Mouse (Mus musculus) testis, adult 2 months (tissue): ENCODE measurements around the gene Fank1. TPM values are rescaled to one million over a fixed set of nuclear protein-coding genes. Genes with fewer than 3 reads are reported as not detected.
A peak's percentile ranks its signal among the peaks of the same experiment; 100 is the strongest.

Source experiments
- H3K27ac ChIP-seq: fragments of 200-500 bp; 2 replicates; pipeline ENCODE4 v1.5.1; 2012; ENCODE audit warnings: low read depth, low read length; ENCODE audit not compliant: control insufficient read depth, insufficient read depth
- H3K27me3 ChIP-seq: fragments of 200-500 bp; 2 replicates; pipeline ENCODE4 v1.6.1; 2012; ENCODE audit warnings: mild to moderate bottlenecking, low read length, moderate library complexity; ENCODE audit not compliant: control insufficient read depth, insufficient read depth
- H3K36me3 ChIP-seq: fragments of 200-500 bp; 2 replicates; pipeline ENCODE4 v1.6.1; 2012; ENCODE audit warnings: mild to moderate bottlenecking, low read length; ENCODE audit not compliant: control insufficient read depth, insufficient read depth
- H3K4me1 ChIP-seq: fragments of 200-500 bp; 2 replicates; pipeline ENCODE4 v1.6.1; 2012; ENCODE audit warnings: low read length; ENCODE audit not compliant: control insufficient read depth, insufficient read depth
- H3K4me3 ChIP-seq: fragments of 200-500 bp; 2 replicates; pipeline ENCODE4 v1.5.1; 2012; ENCODE audit warnings: low read depth, mild to moderate bottlenecking, low read length, moderate library complexity, mixed read lengths; ENCODE audit not compliant: control insufficient read depth
- CTCF ChIP-seq: fragments of 200-500 bp; IDR thresholded peaks from 2 replicates; pipeline ENCODE4 v1.5.1; 2012; ENCODE audit warnings: low read depth, mild to moderate bottlenecking, inconsistent platforms, low read length, moderate library complexity; ENCODE audit not compliant: control insufficient read depth, insufficient read depth, insufficient replicate concordance
- POLR2A ChIP-seq: fragments of 200-500 bp; IDR thresholded peaks from 2 replicates; pipeline ENCODE4 v1.6.1; 2012; ENCODE audit warnings: low read depth, mild to moderate bottlenecking, inconsistent platforms, low read length, moderate library complexity; ENCODE audit not compliant: control insufficient read depth
- polyA plus RNA-seq: library from polyadenylated mRNA; depleted of rRNA; stranded (reverse); fragments of >200 nt; gene quantifications from 2 replicates; pipeline ENCODE4 v1.2.3, GENCODE M21; 2012

Fank1 gene
- polyA plus RNA-seq, 1 experiment = 217 TPM

DNA sequence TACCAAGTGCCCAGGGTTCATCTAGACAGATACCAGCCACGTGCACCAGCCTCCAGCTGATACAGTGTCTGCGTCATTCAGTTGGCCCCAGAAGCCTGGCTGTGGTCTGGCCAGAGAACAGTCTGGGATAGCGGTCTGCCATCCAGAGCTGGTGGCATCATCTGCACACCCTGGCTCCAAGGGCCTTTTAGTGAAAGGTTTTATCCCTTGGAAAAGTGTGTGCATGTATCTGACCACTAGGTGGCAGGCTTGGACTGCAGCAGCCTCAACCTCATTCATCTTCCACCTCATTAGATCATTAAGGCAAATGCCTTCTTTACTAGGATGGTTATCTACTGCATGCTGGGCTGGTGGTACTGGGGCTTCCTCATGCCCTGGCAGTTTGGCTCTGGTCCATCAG is 79.6 kb downstream of the Fank1 start:
- H3K27ac ChIP-seq = no peak overlapping the region
- H3K27me3 ChIP-seq = no peaks in the 10 kb centered on the region
- TF ChIP-seq POLR2A (no peak), CTCF (peak; percentile 50; the same call in 1 of the 2 replicates)
- H3K4me3 ChIP-seq = no peak overlapping the region
- H3K4me1 ChIP-seq = no peaks in the 10 kb centered on the region
- H3K36me3 ChIP-seq = no peaks in the 10 kb centered on the region

- Histone ChIP-seq H3K4me3 (no peak overlapping the region), H3K27ac (no peak overlapping the region), H3K27me3 (no peaks in the 10 kb centered on the region), H3K36me3 (no peaks in the 10 kb centered on the region), H3K4me1 (peaks cover 5% of the 10 kb centered on the region; the same call in 1 of the 2 replicates)
- TF ChIP-seq CTCF = no peak
- TF ChIP-seq POLR2A = no peak
Observed at GRCm38 (mm10) chr7:133858506-133858905, 81.8 kb downstream of the Fank1 start.

DNA sequence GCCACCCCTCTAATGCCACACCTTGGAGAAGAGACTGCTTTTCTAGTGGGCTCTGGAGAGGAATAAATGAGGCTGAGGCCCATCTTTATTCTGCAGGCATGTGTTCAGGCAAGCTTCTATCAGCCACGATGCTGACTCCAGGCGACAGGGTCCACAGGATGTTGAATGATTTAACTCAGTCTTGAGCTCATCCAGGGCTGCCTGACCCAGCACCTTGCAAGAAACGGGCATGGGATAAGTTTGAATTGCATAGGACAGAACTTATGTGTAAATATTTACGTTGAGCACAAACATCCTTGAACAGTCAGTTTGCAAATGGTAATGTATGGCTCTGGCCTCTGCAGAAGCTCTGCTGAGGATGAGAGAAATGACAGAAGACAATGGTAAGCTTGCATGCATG is 82.9 kb downstream of the Fank1 start:
- Histone ChIP-seq H3K27ac (no peak overlapping the region), H3K4me3 (no peak overlapping the region), H3K36me3 (no peaks in the 10 kb centered on the region), H3K4me1 (peaks cover 5% of the 10 kb centered on the region; the same call in 1 of the 2 replicates), H3K27me3 (no peaks in the 10 kb centered on the region)
- no peak for TF ChIP-seq POLR2A
- TF ChIP-seq CTCF = no peak

DNA sequence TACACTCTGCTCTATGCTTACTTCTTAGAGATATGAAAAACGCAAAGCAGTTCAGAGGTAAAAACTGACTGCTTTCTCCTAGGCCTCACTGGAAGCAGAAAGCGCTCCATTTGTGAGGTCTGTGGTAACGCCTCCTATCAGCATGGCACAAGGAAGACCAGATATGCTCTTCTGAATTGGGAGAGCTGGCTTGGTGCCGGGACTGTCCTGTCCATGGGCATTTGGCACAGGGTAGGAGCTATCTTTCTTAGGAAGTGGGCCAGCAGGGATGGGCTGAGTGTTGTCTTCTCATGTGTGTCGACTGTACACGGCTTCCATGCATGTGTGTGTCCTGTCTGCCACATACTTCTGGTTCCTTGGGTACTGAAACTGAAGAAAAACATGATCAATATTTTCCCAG is 85.6 kb downstream of the Fank1 start:
- H3K27ac ChIP-seq = peak overlapping the region; percentile 61
- no peaks in the 10 kb centered on the region for H3K27me3 ChIP-seq
- no peak overlapping the region for H3K4me3 ChIP-seq
- TF ChIP-seq CTCF (no peak), POLR2A (no peak)
- no peaks in the 10 kb centered on the region for H3K36me3 ChIP-seq
- H3K4me1 ChIP-seq = peaks cover 5% of the 10 kb centered on the region; the same call in 1 of the 2 replicates

GRCm38 (mm10) chr7:133862723-133863122 is 86.1 kb downstream of the Fank1 start:
- TF ChIP-seq CTCF = no peak
- TF ChIP-seq POLR2A = no peak
- Histone ChIP-seq H3K27ac (peak overlapping the region; percentile 5; the same call in 1 of the 2 replicates), H3K4me1 (peaks cover 5% of the 10 kb centered on the region; the same call in 1 of the 2 replicates), H3K27me3 (no peaks in the 10 kb centered on the region), H3K4me3 (no peak overlapping the region), H3K36me3 (no peaks in the 10 kb centered on the region)

- Histone ChIP-seq H3K36me3 (no peaks in the 10 kb centered on the region), H3K4me3 (no peak overlapping the region), H3K4me1 (peaks cover 5% of the 10 kb centered on the region; the same call in 1 of the 2 replicates), H3K27me3 (no peaks in the 10 kb centered on the region), H3K27ac (0 out of 2 replicates have a peak overlapping the region, but pooled peaks have one; percentile 5)
- no peak for TF ChIP-seq POLR2A
- no peak for TF ChIP-seq CTCF
Observed at GRCm38 (mm10) chr7:133863151-133863550, 86.5 kb downstream of the Fank1 start.

DNA sequence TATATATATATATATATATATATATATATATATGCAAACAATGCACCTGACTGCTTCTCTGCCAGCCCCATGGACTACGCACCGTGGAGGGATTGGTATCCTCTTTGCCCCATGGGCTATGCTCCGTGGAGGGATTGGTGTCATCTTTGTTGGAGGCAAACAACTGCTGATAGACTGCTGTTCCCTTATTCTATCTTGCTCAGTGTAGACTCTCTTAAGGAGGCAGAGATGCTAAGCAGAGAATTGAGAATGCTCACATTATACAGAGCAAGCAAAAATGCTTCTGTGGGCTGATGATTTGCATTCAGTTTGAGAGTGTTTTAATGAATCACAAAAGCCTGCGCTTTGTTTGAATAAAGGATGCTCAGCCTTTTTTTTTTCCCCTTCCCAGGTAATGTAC is 87.0 kb downstream of the Fank1 start:
- TF ChIP-seq CTCF (no peak), POLR2A (no peak)
- Histone ChIP-seq H3K4me3 (no peak overlapping the region), H3K27me3 (no peaks in the 10 kb centered on the region), H3K4me1 (peaks cover 5% of the 10 kb centered on the region; the same call in 1 of the 2 replicates), H3K27ac (no peak overlapping the region), H3K36me3 (no peaks in the 10 kb centered on the region)

DNA sequence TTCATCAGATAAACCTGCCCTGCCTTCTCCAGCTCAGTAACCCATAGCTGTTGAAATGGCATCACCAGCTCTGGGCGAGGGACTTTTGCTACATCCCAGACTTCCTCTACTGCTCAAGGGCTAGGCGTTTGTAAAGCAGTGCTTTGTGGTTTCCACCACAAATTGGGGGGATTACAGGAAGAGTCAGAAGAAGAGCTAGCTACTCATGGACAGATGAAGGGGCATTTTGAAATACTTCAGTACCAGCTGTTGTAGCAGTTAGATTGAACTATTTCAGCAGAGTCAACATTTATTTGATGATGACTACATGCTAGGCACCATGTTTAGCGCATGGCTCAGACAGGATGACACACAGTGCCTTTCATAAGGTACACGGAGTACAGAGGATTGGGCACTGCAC is 93.6 kb downstream of the Fank1 start:
- TF ChIP-seq POLR2A = no peak
- TF ChIP-seq CTCF = no peak
- no peaks in the 10 kb centered on the region for H3K27me3 ChIP-seq
- H3K27ac ChIP-seq = no peak overlapping the region
- peaks cover 2% of the 10 kb centered on the region; the same call in 1 of the 2 replicates for H3K4me1 ChIP-seq
- no peak overlapping the region for H3K4me3 ChIP-seq
- H3K36me3 ChIP-seq = no peaks in the 10 kb centered on the region
